Mouse (Mus musculus) cerebellum, adult 2 months (tissue): Measurements from ENCODE around the gene Asna1. TPM values are rescaled to one million over a fixed set of nuclear protein-coding genes. Genes with fewer than 3 reads are reported as not detected.

Experiments
- DNase-seq, 2 experiments: peaks; one replicate each; pipeline ENCODE4 v3.0.0; 2021
- H3K27ac ChIP-seq: fragments of 200-500 bp; 2 replicates; pipeline ENCODE4 v1.5.1; 2012; ENCODE audit warnings: low read length, control low read depth, inconsistent platforms; ENCODE audit not compliant: insufficient read depth
- H3K27me3 ChIP-seq: fragments of 200-500 bp; 2 replicates; pipeline ENCODE4 v1.6.1; 2012; ENCODE audit warnings: inconsistent platforms, mild to moderate bottlenecking, low read length, moderate library complexity; ENCODE audit not compliant: control insufficient read depth, insufficient read depth
- H3K4me1 ChIP-seq: fragments of 200-500 bp; 2 replicates; pipeline ENCODE4 v1.6.1; 2011; ENCODE audit warnings: low read length; ENCODE audit not compliant: control insufficient read depth, insufficient read depth
- H3K4me3 ChIP-seq: fragments of 200-500 bp; replicated peaks from 2 replicates; pipeline ENCODE3; 2011; ENCODE audit warnings: mild to moderate bottlenecking, low read depth, low read length, control low read depth; ENCODE audit not compliant: insufficient read depth
- CTCF ChIP-seq: fragments of 200-500 bp; IDR thresholded peaks from 2 replicates; pipeline ENCODE4 v1.5.1; 2011; ENCODE audit warnings: low read depth, mild to moderate bottlenecking, control low read depth, low read length, moderate library complexity, borderline replicate concordance; ENCODE audit not compliant: insufficient read depth
- POLR2A ChIP-seq: fragments of 200-500 bp; IDR thresholded peaks from 2 replicates; pipeline ENCODE4 v1.6.1; 2011; ENCODE audit warnings: low read length, control low read depth, borderline replicate concordance; ENCODE audit not compliant: insufficient read depth
- WGBS: fragments of 180-500 bp; shearing (Covaris S2); methylation state at CpG from one replicate; pipeline ENCODE4 v1.1.7; 2018; 5-methylcytosine and 5-hydroxymethylcytosine counted together
- polyA plus RNA-seq: library from polyadenylated mRNA; depleted of rRNA; stranded (reverse); fragments of >200 nt; gene quantifications from 2 replicates; pipeline ENCODE4 v1.2.3, GENCODE M21; 2012; rRNA removed

Asna1 gene
- 291 and 296 TPM in 2 replicates for polyA plus RNA-seq

DNA sequence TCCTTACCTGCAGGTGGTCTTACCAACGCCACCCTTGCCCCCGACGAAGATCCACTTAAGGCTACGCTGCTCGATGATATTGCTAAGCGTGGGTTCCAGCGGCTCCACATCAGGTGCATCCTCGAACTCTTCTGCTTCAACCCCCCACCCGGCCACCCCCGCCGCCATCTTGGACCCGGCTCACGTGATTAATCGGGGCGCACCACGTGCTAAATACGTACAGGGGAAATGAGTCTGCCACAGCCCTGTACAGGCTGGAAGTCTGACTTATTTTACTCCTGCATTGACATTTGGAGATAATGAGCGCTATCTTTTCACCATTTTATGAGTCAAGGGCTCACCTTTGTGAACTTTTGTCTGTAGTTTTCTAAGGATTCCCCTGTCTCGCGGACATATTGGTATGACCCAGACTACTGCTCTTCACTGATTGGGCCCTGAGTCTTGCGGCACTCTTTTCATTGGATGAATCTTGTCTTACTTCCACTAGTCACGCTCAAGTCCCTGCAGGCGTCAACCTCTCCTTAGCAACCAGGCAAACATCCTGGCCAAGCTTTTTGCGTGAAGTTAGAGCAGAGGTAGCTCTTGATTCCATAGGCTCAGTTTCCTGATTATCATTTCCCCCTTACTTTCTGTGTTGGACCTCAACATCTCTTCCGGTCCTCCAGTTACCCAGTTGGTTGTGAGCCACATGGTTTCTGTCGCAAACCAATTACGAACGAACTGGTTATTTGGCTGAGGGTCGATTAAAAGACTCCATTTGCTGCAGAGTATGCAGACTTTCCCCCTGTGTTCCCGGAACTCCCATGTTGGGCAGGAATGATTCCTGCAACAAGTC, at the start of gene Asna1:
Asna1 (minus strand) TSS at position 184 of the 835 bp plus-strand sequence.
- Histone ChIP-seq H3K4me1 (peaks cover 22% of the 10 kb centered on the region), H3K27me3 (no peaks in the 10 kb centered on the region), H3K4me3 (peak within 1 kb of the TSS; percentile 97), H3K27ac (peak within 1 kb of the TSS; percentile 55; the same call in 1 of the 2 replicates)
- peak; percentile 85 to 90 for DNase-seq
- 3% methylated on average over 30 of the region's 30 CpGs for WGBS
- TF ChIP-seq CTCF (no peak), POLR2A (peak; percentile 62; the same call in 1 of the 2 replicates)

DNA sequence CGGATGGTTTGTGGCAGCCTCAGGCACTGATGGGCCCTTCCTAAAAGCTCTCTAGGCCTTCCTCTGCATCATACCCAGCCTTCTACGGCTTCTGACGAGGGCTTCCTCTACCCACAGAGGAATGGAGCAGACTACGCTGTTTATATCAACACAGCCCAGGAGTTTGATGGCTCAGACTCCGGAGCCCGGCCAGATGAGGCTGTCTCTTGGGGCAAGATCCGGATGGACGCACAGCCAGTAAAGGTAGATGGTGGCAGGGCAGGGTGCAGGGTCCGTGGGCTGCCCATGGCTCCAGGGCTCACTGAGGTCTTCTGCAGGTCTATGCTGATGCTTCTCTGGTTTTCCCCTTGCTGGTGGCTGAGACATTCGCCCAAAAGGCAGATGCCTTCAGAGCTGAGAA, 49.5 kb upstream of the Asna1 start:
- Histone ChIP-seq H3K27ac (no peak overlapping the region), H3K4me1 (peaks cover 11% of the 10 kb centered on the region), H3K4me3 (no peak overlapping the region), H3K27me3 (no peaks in the 10 kb centered on the region)
- TF ChIP-seq POLR2A (no peak), CTCF (no peak)
- 91% methylated on average over 10 of the region's 10 CpGs for WGBS
- no peak for DNase-seq

DNA sequence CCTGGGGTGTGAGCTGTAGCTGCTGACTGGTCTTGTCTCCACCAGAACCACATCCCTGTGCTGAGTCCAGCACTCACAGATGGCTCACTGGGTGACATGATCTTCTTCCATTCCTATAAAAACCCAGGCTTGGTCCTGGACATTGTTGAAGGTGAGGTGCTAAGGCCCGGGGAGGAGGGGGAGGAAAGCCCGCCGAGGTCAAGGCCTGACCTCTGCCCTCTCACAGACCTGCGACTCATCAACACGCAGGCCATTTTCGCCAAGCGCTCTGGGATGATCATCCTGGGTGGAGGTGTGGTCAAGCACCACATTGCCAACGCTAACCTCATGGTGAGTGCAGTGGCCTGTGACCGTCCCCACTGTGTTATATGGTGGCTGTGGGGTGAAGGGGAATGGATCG, 49.1 kb upstream of the Asna1 start:
- WGBS, result 82% methylated on average over 10 of the region's 10 CpGs
- DNase-seq, result no peak
- H3K27ac ChIP-seq, result no peak overlapping the region
- H3K4me1 ChIP-seq, result peaks cover 8% of the 10 kb centered on the region
- H3K4me3 ChIP-seq, result no peak overlapping the region
- TF ChIP-seq CTCF (no peak), POLR2A (no peak)
- no peaks in the 10 kb centered on the region for H3K27me3 ChIP-seq

DNA sequence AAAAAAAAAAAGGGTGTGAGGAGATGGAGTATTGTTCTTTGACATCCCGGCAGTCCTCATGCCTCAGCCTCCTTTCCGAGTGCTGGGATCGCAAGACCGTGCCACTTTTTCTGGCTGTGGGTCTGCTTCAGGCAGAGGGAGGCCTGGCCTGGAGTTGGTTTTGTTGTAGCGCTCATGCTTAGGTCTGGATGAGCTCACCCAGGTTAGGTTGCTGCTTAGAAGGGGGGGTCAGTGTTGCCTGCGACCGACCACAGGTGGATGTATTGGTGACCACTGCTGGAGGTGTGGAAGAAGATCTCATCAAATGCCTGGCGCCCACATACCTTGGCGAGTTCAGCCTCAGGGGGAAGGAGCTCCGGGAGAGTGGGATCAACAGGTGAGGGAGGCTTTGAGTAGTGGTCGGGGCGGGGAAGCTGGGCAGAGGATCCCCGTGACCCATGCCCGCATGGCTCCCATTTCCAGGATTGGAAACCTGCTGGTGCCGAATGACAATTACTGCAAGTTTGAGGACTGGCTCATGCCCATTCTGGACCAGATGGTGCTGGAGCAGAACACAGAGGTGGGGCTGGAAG, 48.0 kb upstream of the Asna1 start:
- DNase-seq, result no peak
- Histone ChIP-seq H3K4me1 (peaks cover 11% of the 10 kb centered on the region), H3K27ac (no peak overlapping the region), H3K27me3 (no peaks in the 10 kb centered on the region), H3K4me3 (no peak overlapping the region)
- 82% methylated on average over 15 of the region's 15 CpGs for WGBS
- TF ChIP-seq POLR2A, result no peak
- no peak for TF ChIP-seq CTCF

DNA sequence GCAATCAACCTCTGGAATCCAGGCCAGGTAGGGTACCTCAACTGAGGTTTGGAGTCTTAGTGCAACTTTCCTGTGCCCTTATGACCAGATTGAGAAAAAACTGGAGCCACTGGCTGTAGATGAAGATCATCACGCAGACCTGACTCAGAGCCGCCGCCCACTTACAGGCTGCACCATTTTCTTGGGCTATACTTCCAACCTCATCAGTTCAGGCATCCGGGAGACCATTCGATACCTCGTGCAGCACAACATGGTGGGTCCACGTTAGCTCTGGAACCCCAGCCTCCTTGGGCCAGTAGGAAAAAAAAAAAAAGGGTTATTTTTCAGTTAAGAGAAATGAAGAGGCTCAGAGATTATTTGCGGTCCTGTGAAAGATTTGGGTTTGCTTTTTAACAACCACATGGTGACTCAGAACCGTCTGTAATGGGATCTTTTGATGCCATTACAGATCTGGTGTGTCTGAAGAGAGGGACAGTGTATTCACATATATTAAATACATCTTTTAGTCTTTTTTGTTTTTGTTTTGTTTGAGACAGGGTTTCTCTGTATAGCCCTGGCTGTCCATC, 47.4 kb upstream of the Asna1 start:
- Histone ChIP-seq H3K4me3 (peak overlapping the region; percentile 67), H3K4me1 (peaks cover 14% of the 10 kb centered on the region), H3K27me3 (no peaks in the 10 kb centered on the region), H3K27ac (no peak overlapping the region)
- no peak for DNase-seq
- WGBS, result 27% methylated on average over 9 of the region's 9 CpGs
- no peak for TF ChIP-seq CTCF

DNA sequence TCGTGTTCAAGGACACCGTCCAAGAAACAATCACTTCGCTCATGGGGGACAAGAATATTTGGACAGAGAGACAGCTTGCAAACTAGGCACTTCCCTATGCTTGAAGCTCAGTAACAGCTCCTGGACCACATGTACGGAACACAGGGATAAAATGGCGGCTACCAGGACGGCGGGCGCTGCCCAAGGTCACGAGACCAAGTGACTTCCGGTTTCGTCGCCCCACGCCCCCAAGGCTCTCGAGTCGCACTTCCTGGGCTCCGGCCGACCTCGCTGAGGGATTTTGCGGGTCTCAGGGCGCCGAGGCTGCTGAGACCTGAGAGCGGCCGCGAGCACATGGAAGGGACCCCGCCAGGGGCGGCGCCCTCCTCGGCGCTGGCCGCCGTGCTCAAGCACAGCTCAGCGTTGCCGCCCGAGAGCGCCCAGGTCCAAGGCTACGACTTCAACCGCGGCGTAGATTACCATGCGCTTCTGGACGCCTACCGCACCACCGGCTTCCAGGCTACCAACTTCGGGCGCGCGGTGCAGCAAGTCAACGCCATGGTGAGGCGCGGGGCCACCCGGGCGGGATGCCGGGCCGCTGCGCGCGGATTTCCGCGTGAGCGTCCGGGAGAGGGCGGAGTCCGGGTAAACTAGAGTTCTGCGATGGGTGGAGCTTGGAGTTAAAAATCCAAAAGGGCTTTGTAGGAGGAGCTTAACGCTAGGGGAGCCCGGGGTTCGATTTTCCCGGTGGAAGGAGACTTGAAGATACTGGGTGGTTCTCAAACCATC, 46.6 kb upstream of the Asna1 start, which contains the start of gene Dhps:
Dhps (plus strand) TSS at position 244 of the 768 bp plus-strand sequence.
- H3K4me1 ChIP-seq, result peaks cover 14% of the 10 kb centered on the region
- peak within 1 kb of the TSS; percentile 48 for H3K27ac ChIP-seq
- no peaks in the 10 kb centered on the region for H3K27me3 ChIP-seq
- TF ChIP-seq POLR2A (peak; percentile 69; the same call in 1 of the 2 replicates), CTCF (no peak)
- under 1% methylated on average over 68 of the region's 68 CpGs for WGBS
- DNase-seq, result peak; percentile 90 to 92
- H3K4me3 ChIP-seq, result peak within 1 kb of the TSS; percentile 67

DNA sequence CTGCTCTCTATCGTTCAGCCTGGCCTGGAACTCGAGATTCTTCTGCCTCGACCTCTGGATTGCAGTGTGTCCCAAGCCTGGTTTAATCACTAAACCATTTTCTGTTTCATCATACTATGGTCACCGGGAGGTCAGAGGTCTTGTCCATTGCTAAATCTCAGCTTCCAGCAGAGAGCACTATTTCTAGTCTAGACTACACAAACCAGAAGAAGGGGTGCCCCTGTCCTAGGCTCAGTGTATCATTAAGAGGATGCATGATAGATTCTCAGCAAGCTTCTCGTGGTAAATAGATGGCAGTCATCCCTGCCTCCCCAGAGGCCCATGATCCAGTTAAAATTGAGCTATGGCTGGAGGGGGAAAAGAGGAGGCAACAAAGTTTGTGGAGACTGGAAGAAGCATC, 46.0 kb upstream of the Asna1 start:
- DNase-seq, result no peak
- 81% methylated on average over 5 of the region's 5 CpGs for WGBS
- peaks cover 14% of the 10 kb centered on the region for H3K4me1 ChIP-seq
- no peak overlapping the region for H3K4me3 ChIP-seq
- TF ChIP-seq POLR2A (no peak), CTCF (no peak)
- no peaks in the 10 kb centered on the region for H3K27me3 ChIP-seq
- peak overlapping the region; percentile 14; the same call in 1 of the 2 replicates for H3K27ac ChIP-seq
